Mouse (Mus musculus): ENCODE measurements around the gene Dlg1. TPM values are rescaled to one million over a fixed set of nuclear protein-coding genes. Genes with fewer than 3 reads are reported as not detected.

Gene Dlg1
- polyA plus RNA-seq, 1 experiment from 2014 or later, result 33.7 TPM

DNA sequence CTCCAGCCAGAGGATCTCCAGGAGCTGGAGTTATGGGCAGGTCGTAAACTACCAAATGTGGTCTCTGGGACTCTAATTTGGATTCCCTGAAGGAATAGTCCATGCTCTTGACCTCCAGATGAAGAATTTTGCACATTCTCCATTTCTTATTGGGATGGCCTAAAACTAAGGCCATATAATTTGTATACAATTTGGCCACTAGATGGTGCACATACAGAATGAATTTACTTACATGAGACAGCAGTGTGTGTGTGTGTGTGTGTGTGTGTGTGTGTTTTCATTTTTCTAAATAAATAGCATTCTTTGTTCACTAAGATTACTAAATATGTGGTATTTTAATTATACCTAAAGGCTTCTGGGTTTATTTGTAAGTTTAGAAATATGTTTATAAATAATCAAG is 87.3 kb downstream of the Dlg1 start:
- Histone ChIP-seq H3K4me3 (no peak overlapping the region), H3K9me3 (no peaks in the 10 kb centered on the region), H3K27me3 (no peaks in the 10 kb centered on the region), H3K36me3 (peaks cover 9% of the 10 kb centered on the region; the same call in 1 of the 2 replicates), H3K27ac (no peak overlapping the region), H3K4me1 (no peaks in the 10 kb centered on the region), H3K4me2 (no peak overlapping the region), H3K9ac (no peak overlapping the region)
- no peak for ATAC-seq (ENCODE audit: insufficient number of reproducible peaks, low FRiP score, low TSS enrichment, low read depth)
- WGBS, result 51% methylated on average over 1 of the region's 1 CpGs

- WGBS, result 67% methylated on average over 19 of the region's 19 CpGs
- Histone ChIP-seq H3K9me3 (no peaks in the 10 kb centered on the region), H3K4me2 (no peak overlapping the region), H3K27me3 (no peaks in the 10 kb centered on the region), H3K36me3 (no peaks in the 10 kb centered on the region), H3K9ac (no peak overlapping the region), H3K27ac (no peak overlapping the region), H3K4me3 (no peak overlapping the region), H3K4me1 (no peaks in the 10 kb centered on the region)
- ATAC-seq (ENCODE audit: insufficient number of reproducible peaks, low FRiP score, low TSS enrichment, low read depth), result no peak
Observed at GRCm38 (mm10) chr16:31754172-31755025, 91.2 kb downstream of the Dlg1 start.

DNA sequence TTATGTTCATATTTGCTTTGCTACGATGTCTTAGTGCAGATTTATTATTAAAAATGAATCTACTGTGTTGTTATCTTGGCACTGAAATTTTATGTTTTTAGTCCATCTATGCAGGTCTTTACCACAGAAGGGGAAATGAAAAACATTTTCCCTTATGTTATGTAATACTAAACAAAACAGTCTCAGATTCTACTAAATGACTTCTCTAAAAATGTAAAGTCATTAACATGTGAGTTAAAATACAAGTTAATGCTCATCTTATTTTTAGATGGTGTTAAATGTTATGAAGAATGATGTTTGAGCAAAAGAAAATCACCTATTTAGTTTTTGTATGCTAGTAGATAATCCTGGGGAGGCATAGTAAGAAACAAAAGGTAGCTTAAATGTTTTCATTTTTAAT is 91.8 kb downstream of the Dlg1 start:
- H3K4me2 ChIP-seq, result no peak overlapping the region
- no peaks in the 10 kb centered on the region for H3K36me3 ChIP-seq
- H3K27me3 ChIP-seq, result no peaks in the 10 kb centered on the region
- no peaks in the 10 kb centered on the region for H3K4me1 ChIP-seq
- no peak overlapping the region for H3K9ac ChIP-seq
- no peaks in the 10 kb centered on the region for H3K9me3 ChIP-seq
- H3K27ac ChIP-seq, result no peak overlapping the region
- H3K4me3 ChIP-seq, result no peak overlapping the region
- 91% methylated on average over 1 of the region's 1 CpGs for WGBS
- ATAC-seq (ENCODE audit: insufficient number of reproducible peaks, low FRiP score, low TSS enrichment, low read depth), result no peak

GRCm38 (mm10) chr16:31756436-31756835 is 93.2 kb downstream of the Dlg1 start:
- ATAC-seq (ENCODE audit: insufficient number of reproducible peaks, low FRiP score, low TSS enrichment, low read depth), result no peak
- WGBS, result 84% methylated on average over 5 of the region's 5 CpGs

GRCm38 (mm10) chr16:31757606-31758005 is 94.4 kb downstream of the Dlg1 start:
- 86% methylated on average over 1 of the region's 1 CpGs for WGBS
- no peak overlapping the region for H3K4me2 ChIP-seq
- no peak overlapping the region for H3K27ac ChIP-seq
- H3K9ac ChIP-seq, result no peak overlapping the region
- no peaks in the 10 kb centered on the region for H3K9me3 ChIP-seq
- no peak for ATAC-seq (ENCODE audit: insufficient number of reproducible peaks, low FRiP score, low TSS enrichment, low read depth)
- no peak overlapping the region for H3K4me3 ChIP-seq
- no peaks in the 10 kb centered on the region for H3K4me1 ChIP-seq
- no peaks in the 10 kb centered on the region for H3K36me3 ChIP-seq
- H3K27me3 ChIP-seq, result no peaks in the 10 kb centered on the region

More at GRCm38 (mm10) chr16:31756436-31756835, 93.2 kb downstream of the Dlg1 start:
- no peak overlapping the region for H3K9ac ChIP-seq
- no peaks in the 10 kb centered on the region for H3K4me1 ChIP-seq
- H3K9me3 ChIP-seq, result no peaks in the 10 kb centered on the region
- H3K27me3 ChIP-seq, result no peaks in the 10 kb centered on the region
- H3K4me2 ChIP-seq, result no peak overlapping the region
- no peak overlapping the region for H3K27ac ChIP-seq
- no peak overlapping the region for H3K4me3 ChIP-seq
- H3K36me3 ChIP-seq, result no peaks in the 10 kb centered on the region

DNA sequence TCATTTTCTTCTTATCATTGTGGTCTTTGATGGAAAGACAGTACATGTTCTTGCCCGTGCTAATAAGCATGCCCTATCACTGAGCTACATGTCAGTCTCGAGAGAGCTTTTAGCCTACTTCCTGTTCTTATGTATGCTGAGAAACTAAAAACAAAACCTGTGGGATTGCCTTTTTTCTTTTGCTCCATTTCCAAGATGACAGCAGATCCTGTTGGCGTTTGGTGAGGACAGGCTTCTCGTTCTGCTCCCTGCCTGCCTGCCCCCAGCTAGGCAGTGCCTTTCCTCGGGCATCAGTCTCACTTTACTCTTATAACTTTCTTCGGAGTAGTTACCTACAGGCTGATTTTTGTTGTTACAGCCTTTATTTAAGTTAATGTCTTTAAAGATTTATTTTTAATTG is 96.2 kb downstream of the Dlg1 start:
- H3K4me3 ChIP-seq, result no peak overlapping the region
- 66% methylated on average over 6 of the region's 6 CpGs for WGBS
- no peaks in the 10 kb centered on the region for H3K4me1 ChIP-seq
- H3K27ac ChIP-seq, result no peak overlapping the region
- H3K9ac ChIP-seq, result no peak overlapping the region
- no peaks in the 10 kb centered on the region for H3K9me3 ChIP-seq
- H3K27me3 ChIP-seq, result no peaks in the 10 kb centered on the region
- no peak for ATAC-seq (ENCODE audit: insufficient number of reproducible peaks, low FRiP score, low TSS enrichment, low read depth)
- H3K4me2 ChIP-seq, result no peak overlapping the region
- H3K36me3 ChIP-seq, result no peaks in the 10 kb centered on the region

DNA sequence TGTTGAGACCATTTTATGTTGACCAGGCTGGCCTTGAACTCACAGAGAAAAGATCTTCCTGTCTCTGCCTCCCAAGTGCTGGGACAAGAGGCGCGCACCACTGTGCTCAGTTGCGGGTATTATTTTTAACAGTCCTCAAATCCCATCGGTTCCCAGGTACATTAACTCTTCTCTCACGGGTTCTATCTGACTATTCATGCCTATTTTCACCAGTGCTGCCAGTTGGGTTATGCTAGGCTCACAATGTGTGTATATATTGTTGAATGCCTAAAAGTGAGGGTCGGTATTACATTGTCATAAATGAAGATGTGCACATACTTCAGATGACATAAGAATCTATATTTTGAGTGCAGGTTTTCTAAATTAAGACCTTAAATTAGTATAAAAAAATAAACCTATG is 103.1 kb downstream of the Dlg1 start:
- H3K9ac ChIP-seq, result no peak overlapping the region
- H3K27ac ChIP-seq, result no peak overlapping the region
- H3K4me1 ChIP-seq, result no peaks in the 10 kb centered on the region
- no peak overlapping the region for H3K4me3 ChIP-seq
- ATAC-seq (ENCODE audit: insufficient number of reproducible peaks, low FRiP score, low TSS enrichment, low read depth), result no peak
- no peaks in the 10 kb centered on the region for H3K9me3 ChIP-seq
- no peak overlapping the region for H3K4me2 ChIP-seq
- WGBS, result 90% methylated on average over 6 of the region's 6 CpGs
- no peaks in the 10 kb centered on the region for H3K27me3 ChIP-seq
- no peaks in the 10 kb centered on the region for H3K36me3 ChIP-seq

DNA sequence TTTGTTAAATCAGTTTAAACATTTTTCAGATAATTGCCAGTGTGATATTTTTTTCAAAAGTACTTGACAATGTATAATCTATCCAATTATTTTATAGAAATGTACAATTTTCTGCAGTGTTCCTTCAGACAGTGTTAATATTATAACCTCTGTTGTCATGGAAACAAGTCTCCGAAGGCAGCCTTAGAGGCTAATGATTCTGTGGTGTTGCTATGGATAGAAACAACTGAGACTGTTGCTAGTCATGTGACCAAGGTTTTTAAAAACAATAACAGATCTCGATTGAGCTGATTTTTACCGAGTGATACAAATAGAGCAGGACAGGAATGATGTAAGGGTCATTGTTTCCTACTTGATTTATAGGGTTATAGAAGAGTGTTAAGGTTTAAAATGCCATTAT is 103.5 kb downstream of the Dlg1 start:
- Histone ChIP-seq H3K9me3 (no peaks in the 10 kb centered on the region), H3K4me3 (no peak overlapping the region), H3K36me3 (no peaks in the 10 kb centered on the region), H3K4me1 (no peaks in the 10 kb centered on the region), H3K9ac (no peak overlapping the region), H3K27ac (no peak overlapping the region), H3K27me3 (no peaks in the 10 kb centered on the region), H3K4me2 (no peak overlapping the region)
- ATAC-seq (ENCODE audit: insufficient number of reproducible peaks, low FRiP score, low TSS enrichment, low read depth), result no peak
- WGBS, result 51% methylated on average over 3 of the region's 3 CpGs

GRCm38 (mm10) chr16:31775924-31776323 is 112.7 kb downstream of the Dlg1 start:
- no peak overlapping the region for H3K27ac ChIP-seq
- WGBS, result 81% methylated on average over 10 of the region's 10 CpGs
- no peak overlapping the region for H3K4me3 ChIP-seq
- no peak overlapping the region for H3K4me2 ChIP-seq
- H3K4me1 ChIP-seq, result no peaks in the 10 kb centered on the region
- H3K9ac ChIP-seq, result no peak overlapping the region
- H3K27me3 ChIP-seq, result no peaks in the 10 kb centered on the region
- no peak for ATAC-seq (ENCODE audit: insufficient number of reproducible peaks, low FRiP score, low TSS enrichment, low read depth)
- no peaks in the 10 kb centered on the region for H3K36me3 ChIP-seq
- H3K9me3 ChIP-seq, result no peaks in the 10 kb centered on the region

DNA sequence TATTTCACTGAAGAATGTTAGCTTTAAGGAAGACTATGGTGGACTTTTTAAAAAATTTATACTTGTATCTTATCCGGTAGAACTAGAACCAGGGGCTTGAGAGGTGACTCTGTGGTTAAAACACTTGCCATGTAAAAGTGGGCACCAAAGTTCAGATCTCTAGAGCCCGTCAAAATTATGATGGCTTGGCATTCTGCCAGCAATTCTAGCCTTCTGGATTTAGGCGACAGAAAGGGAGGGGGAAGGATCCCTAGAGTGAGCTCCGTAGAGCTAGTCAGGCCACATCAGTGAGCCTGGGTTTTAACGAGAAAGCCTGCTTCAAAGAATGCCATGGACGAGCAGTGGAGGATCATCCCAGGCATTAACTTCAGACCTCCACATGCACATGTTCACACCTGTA is 117.8 kb downstream of the Dlg1 start:
- Histone ChIP-seq H3K36me3 (peaks cover 4% of the 10 kb centered on the region; the same call in 1 of the 2 replicates), H3K27ac (no peak overlapping the region), H3K9ac (no peak overlapping the region), H3K4me3 (no peak overlapping the region), H3K27me3 (no peaks in the 10 kb centered on the region), H3K9me3 (no peaks in the 10 kb centered on the region), H3K4me2 (no peak overlapping the region), H3K4me1 (no peaks in the 10 kb centered on the region)
- ATAC-seq (ENCODE audit: insufficient number of reproducible peaks, low FRiP score, low TSS enrichment, low read depth), result no peak
- 31% methylated on average over 6 of the region's 6 CpGs for WGBS

DNA sequence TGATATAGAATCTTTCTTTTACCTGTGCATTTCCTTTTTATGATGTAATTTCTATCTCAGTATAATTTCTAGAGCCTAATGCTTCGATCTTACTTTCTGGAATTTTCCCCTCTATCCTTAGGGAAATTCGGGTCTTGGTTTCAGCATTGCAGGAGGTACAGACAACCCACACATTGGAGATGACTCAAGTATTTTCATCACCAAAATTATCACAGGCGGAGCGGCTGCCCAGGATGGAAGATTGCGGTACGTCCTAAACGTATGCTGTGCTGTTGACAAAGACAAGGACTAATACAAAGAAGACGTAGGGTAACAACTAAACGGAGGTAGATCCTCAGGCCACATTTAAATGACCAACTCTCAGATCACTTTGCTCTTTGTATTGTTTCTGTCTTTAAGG is 126.8 kb downstream of the Dlg1 start:
- Histone ChIP-seq H3K27me3 (no peaks in the 10 kb centered on the region), H3K4me2 (no peak overlapping the region), H3K9ac (no peak overlapping the region), H3K36me3 (peaks cover 19% of the 10 kb centered on the region; the same call in 1 of the 2 replicates), H3K9me3 (no peaks in the 10 kb centered on the region), H3K4me3 (no peak overlapping the region), H3K4me1 (no peaks in the 10 kb centered on the region), H3K27ac (no peak overlapping the region)
- WGBS, result 95% methylated on average over 9 of the region's 9 CpGs
- no peak for ATAC-seq (ENCODE audit: insufficient number of reproducible peaks, low FRiP score, low TSS enrichment, low read depth)

- ATAC-seq (ENCODE audit: insufficient number of reproducible peaks, low FRiP score, low TSS enrichment, low read depth), result no peak
- Histone ChIP-seq H3K4me2 (no peak overlapping the region), H3K9me3 (no peaks in the 10 kb centered on the region), H3K4me3 (no peak overlapping the region), H3K27me3 (no peaks in the 10 kb centered on the region), H3K9ac (no peak overlapping the region), H3K4me1 (no peaks in the 10 kb centered on the region), H3K36me3 (peaks cover 30% of the 10 kb centered on the region), H3K27ac (no peak overlapping the region)
- WGBS, result 77% methylated on average over 3 of the region's 3 CpGs
Observed at GRCm38 (mm10) chr16:31803644-31804043, 140.4 kb downstream of the Dlg1 start.

Data from limb, embryonic 15.5 days (tissue).